Mouse (Mus musculus) myocyte (in vitro differentiated cells): ENCODE measurements around the gene Rab27a. TPM values are rescaled to one million over a fixed set of nuclear protein-coding genes. Genes with fewer than 3 reads are reported as not detected.
"Not testable (repeated sequence)": the region's sequence is repeated elsewhere in the genome, so short reads cannot be mapped to it uniquely, and the experiment has no call there.

Source experiments
- H3K27me3 ChIP-seq: one replicate; pipeline ENCODE4 v1.6.1; 2011; ENCODE audit not compliant: control insufficient read depth, insufficient read depth, insufficient read length
- H3K36me3 ChIP-seq: one replicate; pipeline ENCODE4 v1.6.1; 2011; ENCODE audit not compliant: control insufficient read depth, insufficient read depth
- H3K4me2 ChIP-seq: one replicate; pipeline ENCODE4 v1.6.1; 2011; ENCODE audit warnings: low read depth, control low read depth
- H3K4me3 ChIP-seq: one replicate; pipeline ENCODE4 v1.5.1; 2011; ENCODE audit warnings: mild to moderate bottlenecking, control low read depth, moderate library complexity
- H3K79me2 ChIP-seq: one replicate; pipeline ENCODE4 v1.6.1; 2011; ENCODE audit not compliant: control insufficient read depth, insufficient read depth
- H3ac ChIP-seq: one replicate; pipeline ENCODE4 v1.6.1; 2011; ENCODE audit not compliant: control insufficient read depth, insufficient read length
- CEBPB ChIP-seq: IDR thresholded peaks from 2 replicates; pipeline ENCODE4 v1.6.1; 2011; ENCODE audit warnings: mild to moderate bottlenecking, moderate library complexity; ENCODE audit not compliant: poor library complexity, insufficient read depth, severe bottlenecking
- E2F4 ChIP-seq: IDR thresholded peaks from one replicate; pipeline ENCODE4 v1.6.1; 2011; ENCODE audit warnings: mild to moderate bottlenecking, control low read depth, moderate library complexity; ENCODE audit not compliant: insufficient read depth
- MAX ChIP-seq: IDR thresholded peaks from one replicate; pipeline ENCODE4 v1.6.1; 2011; ENCODE audit warnings: low read depth, mild to moderate bottlenecking, control low read depth
- MYOD1 ChIP-seq, 3 experiments: IDR thresholded peaks; one replicate each; pipeline ENCODE4 v1.6.1; 2011; ENCODE audit warnings: control low read depth in 2 of 3, low read depth in 2 of 3, mild to moderate bottlenecking in 2 of 3, moderate library complexity in 1 of 3; ENCODE audit not compliant: insufficient read length in 2 of 3, control insufficient read depth in 1 of 3
- MYOG ChIP-seq, 3 experiments: IDR thresholded peaks; one replicate each; pipeline ENCODE4 v1.6.1; 2011; ENCODE audit warnings: control low read depth in 2 of 3, low read depth in 2 of 3, mild to moderate bottlenecking in 2 of 3; ENCODE audit not compliant: insufficient read length in 2 of 3, control insufficient read depth in 1 of 3, insufficient read depth in 1 of 3
- POLR2A ChIP-seq: IDR thresholded peaks from one replicate; pipeline ENCODE4 v1.6.1; 2011; ENCODE audit warnings: low read depth, mild to moderate bottlenecking, control low read depth, moderate library complexity; ENCODE audit not compliant: insufficient read length
- POLR2AphosphoS2 ChIP-seq: IDR thresholded peaks from one replicate; pipeline ENCODE4 v1.6.1; 2011; ENCODE audit warnings: low read depth, control low read depth; ENCODE audit not compliant: insufficient read length
- REST ChIP-seq: IDR thresholded peaks from one replicate; pipeline ENCODE4 v1.6.1; 2011; ENCODE audit warnings: mild to moderate bottlenecking, control low read depth, moderate library complexity; ENCODE audit not compliant: insufficient read depth, insufficient read length
- SRF ChIP-seq: IDR thresholded peaks from one replicate; pipeline ENCODE4 v1.6.1; 2011; ENCODE audit warnings: low read depth; ENCODE audit not compliant: control insufficient read depth, insufficient read length
- TCF12 ChIP-seq: IDR thresholded peaks from one replicate; pipeline ENCODE4 v1.6.1; 2011; ENCODE audit warnings: mild to moderate bottlenecking, control low read depth; ENCODE audit not compliant: poor library complexity, insufficient read depth, severe bottlenecking
- TCF3 ChIP-seq: IDR thresholded peaks from one replicate; pipeline ENCODE4 v1.6.1; 2011; ENCODE audit warnings: low read depth, control low read depth; ENCODE audit not compliant: insufficient read length
- USF1 ChIP-seq: IDR thresholded peaks from one replicate; pipeline ENCODE4 v1.6.1; 2011; ENCODE audit warnings: low read depth, mild to moderate bottlenecking, control low read depth, moderate library complexity
- polyA plus RNA-seq: library from polyadenylated mRNA; unstranded; fragments of >200 nt; fragmentation: generic; extraction: Trizol; gene quantifications from one replicate; pipeline ENCODE4 v1.2.1, GENCODE M21; 2012; ENCODE audit warnings: missing spikeins

Gene Rab27a
- polyA plus RNA-seq, 1 experiment = 0.10 TPM

GRCm38 (mm10) chr9:73103880-73104198, 59.2 kb downstream of the Rab27a start:
- Histone ChIP-seq H3K4me2 (no peak overlapping the region), H3K27me3 (peaks cover 29% of the 10 kb centered on the region), H3K36me3 (no peaks in the 10 kb centered on the region), H3K79me2 (no peaks in the 10 kb centered on the region), H3K4me3 (no peak overlapping the region), H3ac (no peak overlapping the region)
- TF ChIP-seq MAX = no peak
- TF ChIP-seq POLR2AphosphoS2 = no peak
- TF ChIP-seq SRF = no peak
- TF ChIP-seq POLR2A = no peak
- TF ChIP-seq CEBPB = no peak
- TF ChIP-seq MYOD1 (IDR thresholded peaks at IDR 0.05; ENCODE audit: control insufficient read depth in 1 of 3, insufficient read length in 2 of 3, low read depth in 2 of 3) = no peak
- TF ChIP-seq MYOG (IDR thresholded peaks at IDR 0.05; ENCODE audit: control insufficient read depth in 1 of 3, insufficient read depth in 1 of 3, insufficient read length in 2 of 3, low read depth in 2 of 3) = no peak
- no peak for TF ChIP-seq E2F4
- TF ChIP-seq REST = no peak
- TF ChIP-seq TCF3 = no peak
- TF ChIP-seq TCF12 = no peak
- no peak for TF ChIP-seq USF1

- Histone ChIP-seq H3K79me2 (no peaks in the 10 kb centered on the region), H3K36me3 (no peaks in the 10 kb centered on the region), H3K27me3 (peaks cover 37% of the 10 kb centered on the region), H3ac (no peak overlapping the region), H3K4me3 (no peak overlapping the region), H3K4me2 (no peak overlapping the region)
- TF ChIP-seq USF1 (no peak), TCF3 (no peak), CEBPB (no peak), MAX (no peak), TCF12 (no peak), E2F4 (no peak), MYOG (IDR thresholded peaks at IDR 0.05; ENCODE audit: control insufficient read depth in 1 of 3, insufficient read depth in 1 of 3, insufficient read length in 2 of 3, low read depth in 2 of 3) (no peak), REST (no peak)
Observed at GRCm38 (mm10) chr9:73105141-73105540, 60.5 kb downstream of the Rab27a start.

GRCm38 (mm10) chr9:73105771-73106170, 61.1 kb downstream of the Rab27a start:
- Histone ChIP-seq H3ac (no peak overlapping the region), H3K36me3 (no peaks in the 10 kb centered on the region), H3K4me3 (no peak overlapping the region), H3K27me3 (peaks cover 37% of the 10 kb centered on the region), H3K4me2 (no peak overlapping the region), H3K79me2 (no peaks in the 10 kb centered on the region)
- TF ChIP-seq USF1 (no peak), CEBPB (no peak), MYOD1 (IDR thresholded peaks at IDR 0.05; ENCODE audit: control insufficient read depth in 1 of 3, insufficient read length in 2 of 3, low read depth in 2 of 3) (no peak), POLR2AphosphoS2 (no peak), E2F4 (no peak), TCF12 (no peak), MYOG (IDR thresholded peaks at IDR 0.05; ENCODE audit: control insufficient read depth in 1 of 3, insufficient read depth in 1 of 3, insufficient read length in 2 of 3, low read depth in 2 of 3) (no peak), REST (no peak), TCF3 (no peak), POLR2A (no peak)

GRCm38 (mm10) chr9:73112919-73113906, 68.6 kb downstream of the Rab27a start, which contains the start of gene Rsl24d1:
Rsl24d1 (plus strand) TSS chr9:73113426.
- TF ChIP-seq POLR2A = peak; percentile 58
- no peak for TF ChIP-seq POLR2AphosphoS2
- TF ChIP-seq USF1 = peak; percentile 42
- H3ac ChIP-seq = peak within 1 kb of the TSS; percentile 69
- peak within 1 kb of the TSS; percentile 94 for H3K4me3 ChIP-seq
- H3K36me3 ChIP-seq = peaks cover 13% of the 10 kb centered on the region
- H3K79me2 ChIP-seq = peaks cover 19% of the 10 kb centered on the region
- H3K4me2 ChIP-seq = peak within 1 kb of the TSS; percentile 87
- peaks cover 11% of the 10 kb centered on the region for H3K27me3 ChIP-seq

GRCm38 (mm10) chr9:73116704-73117103, 72.0 kb downstream of the Rab27a start:
- H3K36me3 ChIP-seq = peaks cover 33% of the 10 kb centered on the region
- H3K4me3 ChIP-seq, H3K27me3 ChIP-seq, H3K4me2 ChIP-seq, H3ac ChIP-seq: not testable (repeated sequence)
- H3K79me2 ChIP-seq = peaks cover 19% of the 10 kb centered on the region
